Mouse (Mus musculus) A20 (cell line): ENCODE measurements around the gene Pnrc2.

Experiments
- DNase-seq: peaks from one replicate; pipeline ENCODE4 v3.0.0-alpha.2; 2011; ENCODE audit warnings: low read depth, low spot score

Pnrc2 gene

DNA sequence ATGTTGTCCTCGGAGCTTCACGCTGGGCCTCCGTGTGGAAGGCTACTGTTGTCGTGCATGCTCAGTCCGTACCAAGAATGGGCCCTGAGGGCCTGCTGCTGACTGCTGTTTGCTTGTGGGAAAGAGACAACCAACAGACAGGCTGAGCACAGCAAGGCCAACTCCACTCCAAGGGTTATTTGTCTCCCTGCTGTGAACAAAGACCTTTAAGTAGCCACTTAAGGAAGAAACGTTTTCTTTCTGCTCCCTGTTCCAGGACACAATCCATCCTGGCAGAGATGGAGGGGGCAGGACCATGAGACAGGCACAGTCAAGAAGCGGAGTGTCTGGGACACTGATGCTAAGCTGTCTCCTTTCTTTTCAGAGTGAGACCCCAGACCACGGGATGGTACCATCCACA is 49.4 kb downstream of the Pnrc2 start:
- no peak for DNase-seq

DNA sequence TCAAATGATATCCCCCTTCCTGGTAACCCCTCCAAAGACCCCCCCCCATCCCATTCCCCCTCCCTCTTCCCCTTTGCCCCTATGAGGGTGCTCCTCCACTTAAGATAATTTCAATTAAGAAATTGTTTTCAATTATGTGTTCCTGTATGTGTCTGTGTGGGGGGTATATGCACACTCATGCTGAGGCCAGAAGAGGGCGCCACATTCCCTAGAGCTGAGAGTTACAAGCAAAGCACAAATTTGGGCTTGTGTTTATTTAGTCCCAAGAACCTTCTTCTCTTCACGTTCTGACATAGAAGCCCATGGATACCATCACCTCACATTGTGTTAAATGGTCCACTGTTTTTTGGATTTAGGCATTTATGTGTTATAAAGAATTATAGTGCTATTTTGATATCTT is 50.4 kb downstream of the Pnrc2 start:
- DNase-seq: peak; percentile 59

DNA sequence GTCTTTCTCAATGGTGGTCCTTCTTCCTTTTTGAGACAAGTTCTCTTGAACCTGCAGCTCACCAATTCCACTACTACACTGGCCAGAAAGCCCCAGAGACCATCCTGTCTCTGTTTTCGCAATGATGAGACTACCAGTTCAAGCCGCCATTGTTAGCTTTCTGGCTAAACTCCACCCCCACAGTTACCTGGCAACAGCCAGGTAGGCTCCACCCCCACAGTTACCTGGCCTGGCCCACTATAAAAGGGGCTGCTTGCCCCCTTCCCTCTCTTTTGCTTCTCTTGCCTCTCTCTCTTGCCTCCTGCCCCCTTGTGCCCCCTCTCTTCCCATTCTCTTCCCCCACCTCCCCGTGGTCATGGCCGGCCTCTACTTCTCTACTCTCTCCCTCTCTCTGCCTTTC is 51.9 kb downstream of the Pnrc2 start:
- no peak for DNase-seq
